Mouse (Mus musculus): ENCODE data around the gene Zbtb48. TPM values are rescaled to one million over a fixed set of nuclear protein-coding genes. Genes with fewer than 3 reads are reported as not detected.
A peak's percentile ranks its signal among the peaks of the same experiment; 100 is the strongest.

Gene Zbtb48
- total RNA-seq, 2 experiments from 2014 or later = 3.4 to 3.6 TPM

DNA sequence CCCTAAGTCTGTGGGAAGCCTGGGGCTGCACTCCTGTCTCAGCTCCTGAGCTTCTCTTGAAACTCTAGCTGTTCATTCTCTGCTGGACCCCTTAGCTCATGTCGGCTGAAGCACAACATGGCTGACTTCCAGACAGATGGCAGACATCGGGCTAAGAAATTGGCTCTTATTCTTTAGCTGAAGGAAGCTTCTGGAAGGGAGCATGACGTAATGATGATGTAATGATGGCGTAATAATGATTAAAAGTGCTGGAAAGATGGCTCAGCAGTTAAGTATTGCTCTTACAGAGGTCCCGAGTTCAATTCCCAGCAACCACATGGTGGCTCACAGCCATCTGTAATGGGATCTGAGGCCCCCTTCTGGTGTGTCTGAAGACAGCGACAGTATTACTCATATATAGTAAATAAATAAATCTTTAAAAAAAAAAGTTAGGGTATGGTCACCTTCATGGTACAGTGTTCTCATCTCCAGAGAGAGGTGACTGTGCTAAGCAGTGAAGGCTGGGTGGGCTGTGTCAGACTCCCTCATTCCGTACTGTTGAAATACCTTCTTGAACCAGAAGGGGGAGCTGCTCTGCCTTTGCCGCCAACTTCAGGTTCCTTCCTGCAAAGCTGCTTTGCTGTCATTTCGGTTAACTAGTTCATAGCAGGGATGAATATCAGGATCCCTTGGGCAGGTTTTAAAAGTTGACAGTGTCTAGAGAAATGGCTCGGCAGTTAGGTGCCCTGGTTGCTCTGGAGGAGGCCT is 55.1 kb downstream of the Zbtb48 start:
- DNase-seq = peak in 1 of 2 experiments; percentile 41

Other genes with a start within 250 kb of the Zbtb48 start
- 100 to 1,000 TPM; 207 to 208 TPM for gene Camta1, start 165.8 kb downstream of the Zbtb48 start, total RNA-seq (2021)
- 100 to 1,000 TPM in 1 of 2 experiments, 10 to 100 TPM in 1; 81.4 to 103 TPM for gene Dnajc11, start 94.0 kb downstream of the Zbtb48 start, total RNA-seq (2021)
- 10 to 100 TPM; 10.5 to 14.9 TPM for gene Thap3, start 38.7 kb downstream of the Zbtb48 start, total RNA-seq (2021)
- gene Phf13, start 31.4 kb downstream of the Zbtb48 start, total RNA-seq (2021) = 1 to 10 TPM; 5.4 to 5.9 TPM
- 10 to 100 TPM; 82.1 to 83.9 TPM for gene Klhl21, start 18.9 kb downstream of the Zbtb48 start, total RNA-seq (2021)
- under 1 TPM; 0.10 to 0.13 TPM for gene Tas1r1, start 10.9 kb upstream of the Zbtb48 start, total RNA-seq (2021)
- gene Nol9, start 11.7 kb upstream of the Zbtb48 start, total RNA-seq (2021) = 10 to 100 TPM; 10.2 to 11.9 TPM
- 10 to 100 TPM; 10.9 to 15.9 TPM for gene Plekhg5, start 44.8 kb upstream of the Zbtb48 start, total RNA-seq (2021)
- gene Tnfrsf25, start 88.3 kb upstream of the Zbtb48 start, total RNA-seq (2021) = 1 to 10 TPM; 1.4 to 1.6 TPM
- gene Espn, start 124.7 kb upstream of the Zbtb48 start, total RNA-seq (2021) = 1 to 10 TPM; 2.5 to 2.7 TPM
- not detected for gene Hes2, start 131.2 kb upstream of the Zbtb48 start, total RNA-seq (2021)
- 10 to 100 TPM; 61.9 to 66.2 TPM for gene Acot7, start 150.5 kb upstream of the Zbtb48 start, total RNA-seq (2021)
- gene Gpr153, start 246.6 kb upstream of the Zbtb48 start, total RNA-seq (2021) = 10 to 100 TPM in 1 of 2 experiments, 1 to 10 TPM in 1; 8.0 to 10.2 TPM